Mouse (Mus musculus): ENCODE data around the gene Hscb. TPM values are rescaled to one million over a fixed set of nuclear protein-coding genes. Genes with fewer than 3 reads are reported as not detected.
A peak's percentile ranks its signal among the peaks of the same experiment; 100 is the strongest.

Hscb gene
- total and polyA plus RNA-seq, 2 experiments from 2014 or later, result 23.6 to 42.1 TPM

DNA sequence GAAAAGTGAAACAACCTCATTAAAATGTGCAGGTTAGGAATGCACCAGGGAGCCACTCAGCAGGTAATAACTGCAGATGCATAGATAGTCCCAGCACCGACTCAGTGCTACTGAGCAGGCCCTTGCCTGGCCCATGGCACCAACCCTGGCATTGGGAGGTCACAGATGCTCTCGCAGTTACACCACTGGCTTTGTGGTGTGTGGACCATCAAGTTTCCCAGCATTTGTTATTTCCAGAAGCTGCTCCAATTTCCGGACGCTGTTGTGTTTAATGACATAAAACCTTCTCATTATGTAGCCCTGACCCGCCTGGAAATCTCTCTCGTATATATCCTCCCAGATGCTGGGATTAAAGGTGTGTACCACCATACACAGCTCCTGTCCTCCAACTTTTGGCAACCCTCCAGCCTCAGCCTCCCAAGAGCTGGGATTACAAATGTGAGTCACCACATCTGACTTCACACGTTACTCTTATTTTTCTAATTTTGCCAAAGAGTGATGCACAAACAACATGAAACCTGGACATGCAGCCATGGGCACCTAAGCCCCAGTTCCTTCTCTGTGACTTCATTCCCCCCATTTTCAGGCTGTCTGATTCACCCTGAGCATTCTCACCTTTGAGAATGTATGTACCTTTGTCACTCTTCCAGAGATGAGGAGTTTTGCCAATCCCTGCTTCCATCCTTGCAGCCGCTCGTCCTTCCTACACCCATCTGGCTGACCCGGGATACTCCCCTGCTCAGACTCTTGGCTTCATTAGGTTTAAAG lies 58.6 kb downstream of the Hscb start:
- H3K4me1 ChIP-seq (ENCODE audit: control insufficient read depth, insufficient read depth), result peaks cover 12% of the 10 kb centered on the region
- DNase-seq (ENCODE audit: low spot score) (no peak), ATAC-seq (ENCODE audit: insufficient read depth, low read depth) (peak; percentile 49; the same call in 1 of the 2 replicates)
- H3K4me2 ChIP-seq (ENCODE audit: low read depth, low read length), result peak overlapping the region; percentile 97
- TF ChIP-seq EP300 (IDR thresholded peaks at IDR 0.05; ENCODE audit: low read depth) (no peak), CTCF (IDR thresholded peaks at IDR 0.05; ENCODE audit: low read depth) (no peak)
- WGBS, result 57% methylated on average over 10 of the region's 10 CpGs
- H3K9ac ChIP-seq (replicated peaks; ENCODE audit: low read depth, low read length), result 0 out of 2 replicates have a peak overlapping the region, but pooled peaks have one; percentile 83
- H3K27ac ChIP-seq (ENCODE audit: low read depth), result 0 out of 2 replicates have a peak overlapping the region, but pooled peaks have one; percentile 32
- no peaks in the 10 kb centered on the region for H3K9me3 ChIP-seq (replicated peaks; ENCODE audit: control insufficient read depth, low read length)
- no peaks in the 10 kb centered on the region for H3K27me3 ChIP-seq (ENCODE audit: control insufficient read depth, insufficient read depth, low read length)
- peaks cover 23% of the 10 kb centered on the region for H3K36me3 ChIP-seq (replicated peaks; ENCODE audit: control insufficient read depth, insufficient read depth, low read length)
- H3K4me3 ChIP-seq (ENCODE audit: low read depth, low read length), result peak overlapping the region; percentile 85

DNA sequence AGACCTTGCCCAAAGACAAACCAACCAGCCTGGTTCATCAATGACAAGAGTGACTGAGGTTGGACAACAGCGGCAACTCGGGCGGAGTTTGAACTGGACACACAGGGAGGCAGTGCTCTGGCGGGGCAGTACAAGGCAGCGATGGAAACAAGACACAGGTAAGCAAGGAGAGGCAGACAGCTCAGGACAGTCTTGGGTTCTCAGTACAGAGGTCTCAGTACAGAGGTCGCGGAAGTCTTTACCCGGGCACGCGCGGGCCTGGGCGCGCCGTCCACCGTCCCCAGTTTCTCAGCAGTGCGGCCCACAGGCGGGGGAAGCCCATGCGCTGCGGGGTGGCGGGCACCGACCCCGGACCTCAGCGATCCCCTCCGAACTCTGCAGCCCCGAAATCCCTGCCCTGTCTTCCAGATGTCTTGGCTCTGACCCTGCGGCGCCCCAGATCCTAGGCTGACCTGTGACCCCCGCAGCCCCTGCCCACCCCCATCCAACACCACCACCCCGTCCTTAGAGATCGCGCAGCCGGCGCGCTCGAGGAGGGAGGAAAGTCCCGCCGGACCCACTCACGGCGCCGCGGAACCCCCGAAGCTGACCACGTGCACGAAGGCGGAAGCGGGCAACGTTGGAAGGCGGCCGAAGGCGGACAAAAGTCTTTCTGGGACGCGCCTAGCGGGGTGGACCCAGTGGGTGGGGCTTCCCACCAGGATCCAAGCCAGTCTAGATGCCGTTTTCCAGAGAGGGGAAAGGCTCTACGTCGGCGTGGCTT lies 59.4 kb downstream of the Hscb start, which contains the start of gene Pus1:
Gene Pus1 (minus strand): TSS at position 662 of the 763 bp plus-strand sequence.
- H3K36me3 ChIP-seq (replicated peaks; ENCODE audit: control insufficient read depth, insufficient read depth, low read length), result peaks cover 25% of the 10 kb centered on the region
- no peaks in the 10 kb centered on the region for H3K27me3 ChIP-seq (ENCODE audit: control insufficient read depth, insufficient read depth, low read length)
- no peaks in the 10 kb centered on the region for H3K9me3 ChIP-seq (replicated peaks; ENCODE audit: control insufficient read depth, low read length)
- peak within 1 kb of the TSS; percentile 61 for H3K27ac ChIP-seq (ENCODE audit: low read depth)
- H3K9ac ChIP-seq (replicated peaks; ENCODE audit: low read depth, low read length), result peak within 1 kb of the TSS; percentile 83
- ATAC-seq (ENCODE audit: insufficient read depth, low read depth), result peak; percentile 91
- TF ChIP-seq CTCF (IDR thresholded peaks at IDR 0.05; ENCODE audit: low read depth) (no peak), EP300 (IDR thresholded peaks at IDR 0.05; ENCODE audit: low read depth) (no peak)
- WGBS, result under 1% methylated on average over 54 of the region's 57 CpGs
- peak within 1 kb of the TSS; percentile 85 for H3K4me3 ChIP-seq (ENCODE audit: low read depth, low read length)
- DNase-seq (ENCODE audit: low spot score), result peak; percentile 81
- peaks cover 12% of the 10 kb centered on the region for H3K4me1 ChIP-seq (ENCODE audit: control insufficient read depth, insufficient read depth)
- peak within 1 kb of the TSS; percentile 97 for H3K4me2 ChIP-seq (ENCODE audit: low read depth, low read length)

GRCm38 (mm10) chr5:110779276-110779997 lies 60.1 kb downstream of the Hscb start:
- TF ChIP-seq EP300 (IDR thresholded peaks at IDR 0.05; ENCODE audit: low read depth) (no peak), CTCF (IDR thresholded peaks at IDR 0.05; ENCODE audit: low read depth) (no peak)
- no peak for DNase-seq (ENCODE audit: low spot score)
- peak overlapping the region; percentile 83 for H3K9ac ChIP-seq (replicated peaks; ENCODE audit: low read depth, low read length)
- H3K9me3 ChIP-seq (replicated peaks; ENCODE audit: control insufficient read depth, low read length), result no peaks in the 10 kb centered on the region
- H3K27ac ChIP-seq (ENCODE audit: low read depth), result no peak overlapping the region; the same call in 1 of the 2 replicates
- peak overlapping the region; percentile 97 for H3K4me2 ChIP-seq (ENCODE audit: low read depth, low read length)
- ATAC-seq (ENCODE audit: insufficient read depth, low read depth), result no peak
- H3K4me1 ChIP-seq (ENCODE audit: control insufficient read depth, insufficient read depth), result peaks cover 12% of the 10 kb centered on the region
- WGBS, result 19% methylated on average over 15 of the region's 15 CpGs
- peak overlapping the region; percentile 85 for H3K4me3 ChIP-seq (ENCODE audit: low read depth, low read length)
- peaks cover 28% of the 10 kb centered on the region for H3K36me3 ChIP-seq (replicated peaks; ENCODE audit: control insufficient read depth, insufficient read depth, low read length)
- no peaks in the 10 kb centered on the region for H3K27me3 ChIP-seq (ENCODE audit: control insufficient read depth, insufficient read depth, low read length)

Other genes with a start within 250 kb of the Hscb start
- gene Noc4l, start 186.4 kb downstream of the Hscb start, total RNA-seq (2014; rRNA removed; ENCODE audit: low replicate concordance), result 7.6 and 27.2 TPM in 2 replicates
- gene Noc4l, start 186.4 kb downstream of the Hscb start, polyA plus RNA-seq (2015; fragmentation: Nextera tagmentation; extraction: Ambion mirVana), result 16.7 and 19.0 TPM in 2 replicates
- 2.6 and 12.1 TPM in 2 replicates for gene Ddx51, start 186.3 kb downstream of the Hscb start, total RNA-seq (2014; rRNA removed; ENCODE audit: low replicate concordance)
- 4.4 and 5.9 TPM in 2 replicates for gene Ddx51, start 186.3 kb downstream of the Hscb start, polyA plus RNA-seq (2015; fragmentation: Nextera tagmentation; extraction: Ambion mirVana)
- 21.9 and 43.1 TPM in 2 replicates for gene Ep400, start 69.1 kb downstream of the Hscb start, total RNA-seq (2014; rRNA removed; ENCODE audit: low replicate concordance)
- 10.2 and 12.7 TPM in 2 replicates for gene Ep400, start 69.1 kb downstream of the Hscb start, polyA plus RNA-seq (2015; fragmentation: Nextera tagmentation; extraction: Ambion mirVana)
- 21.2 and 23.7 TPM in 2 replicates for gene Pus1, start 59.1 kb downstream of the Hscb start, total RNA-seq (2014; rRNA removed; ENCODE audit: low replicate concordance)
- 20.5 and 23.4 TPM in 2 replicates for gene Pus1, start 59.1 kb downstream of the Hscb start, polyA plus RNA-seq (2015; fragmentation: Nextera tagmentation; extraction: Ambion mirVana)
- 31.8 and 36.3 TPM in 2 replicates for gene Ulk1, start 29.7 kb downstream of the Hscb start, total RNA-seq (2014; rRNA removed; ENCODE audit: low replicate concordance)
- 9.8 TPM in 2 replicates for gene Ulk1, start 29.7 kb downstream of the Hscb start, polyA plus RNA-seq (2015; fragmentation: Nextera tagmentation; extraction: Ambion mirVana)
- 2.5 and 4.8 TPM in 2 replicates for gene Chek2, start 202 bp upstream of the Hscb start, total RNA-seq (2014; rRNA removed; ENCODE audit: low replicate concordance)
- 6.1 and 6.4 TPM in 2 replicates for gene Chek2, start 202 bp upstream of the Hscb start, polyA plus RNA-seq (2015; fragmentation: Nextera tagmentation; extraction: Ambion mirVana)
- gene Ttc28, start 40.0 kb upstream of the Hscb start, total RNA-seq (2014; rRNA removed; ENCODE audit: low replicate concordance), result 12.3 and 14.2 TPM in 2 replicates
- 3.7 and 4.6 TPM in 2 replicates for gene Ttc28, start 40.0 kb upstream of the Hscb start, polyA plus RNA-seq (2015; fragmentation: Nextera tagmentation; extraction: Ambion mirVana)